Mouse (Mus musculus) leukemia stem cell, adult 10-12 weeks (primary cell): ENCODE results near the gene Mxra8. TPM values are rescaled to one million over a fixed set of nuclear protein-coding genes. Genes with fewer than 3 reads are reported as not detected.

ENCODE experiments used
- polyA plus RNA-seq: library from polyadenylated mRNA; stranded (reverse); fragments of >175 nt; gene quantifications from 2 replicates; pipeline ENCODE4 v1.2.3, GENCODE M21; 2012; ENCODE audit warnings: low replicate concordance

Mxra8 gene
- 0.21 and 2.1 TPM in 2 replicates for polyA plus RNA-seq

GRCm38 (mm10) chr4:155839483-155839910 lies at the start of gene Mxra8:
Mxra8 (plus strand) TSS chr4:155839680.

GRCm38 (mm10) chr4:155790021-155790489 lies 49.4 kb upstream of the Mxra8 start, which contains the start of gene Ankrd65:
Ankrd65 (plus strand) TSS chr4:155790439.

GRCm38 (mm10) chr4:155802741-155803339 lies 36.6 kb upstream of the Mxra8 start, which contains the start of gene Mrpl20:
Mrpl20 (plus strand) TSS chr4:155802878.

GRCm38 (mm10) chr4:155811929-155812664 lies 27.4 kb upstream of the Mxra8 start, which contains the start of gene Ccnl2:
Ccnl2 (plus strand) TSS chr4:155812489.

GRCm38 (mm10) chr4:155831205-155831766 lies 8.2 kb upstream of the Mxra8 start, which contains the start of gene Aurkaip1:
Aurkaip1 (plus strand) TSS chr4:155831272.

GRCm38 (mm10) chr4:155846871-155847578 lies 7.5 kb downstream of the Mxra8 start, which contains the start of gene Dvl1:
Dvl1 (plus strand) TSS chr4:155847402.

GRCm38 (mm10) chr4:155863001-155863400 lies 23.5 kb downstream of the Mxra8 start, which contains the start of gene Tas1r3:
Tas1r3 (minus strand) TSS chr4:155863362.

GRCm38 (mm10) chr4:155869317-155870033 lies 30.0 kb downstream of the Mxra8 start, which contains the start of the genes Cptp and Ints11:
Cptp (minus strand) TSS chr4:155869440.
Ints11 (plus strand) TSS chr4:155869546.

GRCm38 (mm10) chr4:155891551-155892001 lies 52.1 kb downstream of the Mxra8 start, which contains the start of the genes Pusl1 and Acap3:
Pusl1 (minus strand) TSS chr4:155891781.
Acap3 (plus strand) TSS chr4:155891822.

Other genes starting within 250 kb of the Mxra8 start
- 2.0 and 5.1 TPM in 2 replicates for gene Slc35e2, start 238.3 kb upstream of the Mxra8 start, polyA plus RNA-seq
- gene Cdk11b, start 214.8 kb upstream of the Mxra8 start, polyA plus RNA-seq, result 45.7 and 53.4 TPM in 2 replicates
- gene Gm10563, start 194.3 kb upstream of the Mxra8 start, polyA plus RNA-seq, result not detected in 2 replicates
- 0.21 and 3.1 TPM in 2 replicates for gene Mmp23, start 186.3 kb upstream of the Mxra8 start, polyA plus RNA-seq
- 37.9 and 63.0 TPM in 2 replicates for gene Mib2, start 170.5 kb upstream of the Mxra8 start, polyA plus RNA-seq
- gene Fndc10, start 145.3 kb upstream of the Mxra8 start, polyA plus RNA-seq, result 2.6 TPM in 2 replicates
- 23.8 and 40.4 TPM in 2 replicates for gene Ssu72, start 134.9 kb upstream of the Mxra8 start, polyA plus RNA-seq
- gene Tmem240, start 104.9 kb upstream of the Mxra8 start, polyA plus RNA-seq, result 0.27 and 0.50 TPM in 2 replicates
- gene Atad3a, start 78.6 kb upstream of the Mxra8 start, polyA plus RNA-seq, result 52.4 and 57.8 TPM in 2 replicates
- gene Vwa1, start 65.0 kb upstream of the Mxra8 start, polyA plus RNA-seq, result 1.1 and 2.2 TPM in 2 replicates
- 0.24 and 0.29 TPM in 2 replicates for gene Tmem88b, start 53.8 kb upstream of the Mxra8 start, polyA plus RNA-seq
- not detected in 2 replicates for gene Ankrd65, start 49.2 kb upstream of the Mxra8 start, polyA plus RNA-seq
- 26.3 and 70.8 TPM in 2 replicates for gene Mrpl20, start 36.8 kb upstream of the Mxra8 start, polyA plus RNA-seq
- gene Ccnl2, start 27.2 kb upstream of the Mxra8 start, polyA plus RNA-seq, result 33.3 and 37.7 TPM in 2 replicates
- gene Aurkaip1, start 8.4 kb upstream of the Mxra8 start, polyA plus RNA-seq, result 142 and 271 TPM in 2 replicates
- gene Dvl1, start 7.7 kb downstream of the Mxra8 start, polyA plus RNA-seq, result 152 and 222 TPM in 2 replicates
- gene Tas1r3, start 23.7 kb downstream of the Mxra8 start, polyA plus RNA-seq, result 0.08 TPM in 1 of 2 replicates, not detected in the other
- gene Cptp, start 29.8 kb downstream of the Mxra8 start, polyA plus RNA-seq, result 2.0 and 2.6 TPM in 2 replicates
- gene Ints11, start 29.9 kb downstream of the Mxra8 start, polyA plus RNA-seq, result 16.3 and 20.4 TPM in 2 replicates
- gene Pusl1, start 52.1 kb downstream of the Mxra8 start, polyA plus RNA-seq, result 349 and 415 TPM in 2 replicates
- gene Acap3, start 52.1 kb downstream of the Mxra8 start, polyA plus RNA-seq, result 59.5 and 63.0 TPM in 2 replicates
- gene Ube2j2, start 104.2 kb downstream of the Mxra8 start, polyA plus RNA-seq, result 114 and 120 TPM in 2 replicates
- 122 and 138 TPM in 2 replicates for gene C1qtnf12, start 122.6 kb downstream of the Mxra8 start, polyA plus RNA-seq
- 3.2 and 4.0 TPM in 2 replicates for gene B3galt6, start 153.0 kb downstream of the Mxra8 start, polyA plus RNA-seq
- gene Sdf4, start 153.2 kb downstream of the Mxra8 start, polyA plus RNA-seq, result 40.5 and 45.3 TPM in 2 replicates
- 3.1 and 8.5 TPM in 2 replicates for gene Tnfrsf4, start 174.2 kb downstream of the Mxra8 start, polyA plus RNA-seq
- 5.5 and 8.2 TPM in 2 replicates for gene Tnfrsf18, start 186.5 kb downstream of the Mxra8 start, polyA plus RNA-seq
- not detected in 2 replicates for gene Ttll10, start 219.7 kb downstream of the Mxra8 start, polyA plus RNA-seq